Mouse (Mus musculus) erythroblast, adult 5-6 weeks (primary cell): ENCODE measurements around the gene Ltbp1. TPM values are rescaled to one million over a fixed set of nuclear protein-coding genes. Genes with fewer than 3 reads are reported as not detected.

ENCODE experiments used
- ATAC-seq: replicated peaks from 2 replicates; pipeline ENCODE4 v1.8.0; 2016; ENCODE audit warnings: moderate number of reproducible peaks, mild to moderate bottlenecking, moderate TSS enrichment, inconsistent platforms; ENCODE audit not compliant: poor library complexity, low FRiP score, severe bottlenecking
- total RNA-seq, 2 experiments: library from RNA; stranded (forward) in 1 of 2; stranded (reverse) in 1 of 2; fragments of 150-400 nt in 1 of 2; fragments of 200-764, 138-1000 nt in 1 of 2; gene quantifications; 2 replicates each; pipeline versions ENCODE4 v1.2.3 to v1.2.4; 2015 to 2017; ENCODE audit warnings: low replicate concordance in 2 of 2

The Ltbp1 gene
- total RNA-seq, 2 experiments from 2014 or later = 0.51 TPM; not detected in 1

GRCm38 (mm10) chr17:75051440-75051925 is 46.1 kb downstream of the Ltbp1 start:
- ATAC-seq = no peak

GRCm38 (mm10) chr17:75055235-75055634 is 49.9 kb downstream of the Ltbp1 start:
- ATAC-seq = no peak

- ATAC-seq = no peak
Measured at GRCm38 (mm10) chr17:75055961-75056360, 50.6 kb downstream of the Ltbp1 start.

GRCm38 (mm10) chr17:75056631-75057030 is 51.3 kb downstream of the Ltbp1 start:
- ATAC-seq = no peak

- ATAC-seq = no peak
Measured at GRCm38 (mm10) chr17:75066340-75066739, 61.0 kb downstream of the Ltbp1 start.

- ATAC-seq = no peak
Measured at GRCm38 (mm10) chr17:75067314-75067713, 61.9 kb downstream of the Ltbp1 start.

GRCm38 (mm10) chr17:75069232-75069631 is 63.9 kb downstream of the Ltbp1 start:
- ATAC-seq = no peak

- ATAC-seq = no peak
Measured at GRCm38 (mm10) chr17:75071174-75071573, 65.8 kb downstream of the Ltbp1 start.

GRCm38 (mm10) chr17:75071749-75072148 is 66.4 kb downstream of the Ltbp1 start:
- ATAC-seq = no peak

GRCm38 (mm10) chr17:75073887-75074286 is 68.5 kb downstream of the Ltbp1 start:
- no peak for ATAC-seq

- no peak for ATAC-seq
Measured at GRCm38 (mm10) chr17:75074978-75075699, 69.8 kb downstream of the Ltbp1 start.

- ATAC-seq = no peak
Measured at GRCm38 (mm10) chr17:75081401-75081800, 76.0 kb downstream of the Ltbp1 start.

GRCm38 (mm10) chr17:75082449-75082848 is 77.1 kb downstream of the Ltbp1 start:
- no peak for ATAC-seq

- no peak for ATAC-seq
Measured at GRCm38 (mm10) chr17:75087296-75087941, 82.1 kb downstream of the Ltbp1 start.

GRCm38 (mm10) chr17:75088232-75088631 is 82.9 kb downstream of the Ltbp1 start:
- ATAC-seq = no peak

- ATAC-seq = no peak
Measured at GRCm38 (mm10) chr17:75088727-75089126, 83.4 kb downstream of the Ltbp1 start.

- no peak for ATAC-seq
Measured at GRCm38 (mm10) chr17:75090556-75090955, 85.2 kb downstream of the Ltbp1 start.

GRCm38 (mm10) chr17:75093563-75093962 is 88.2 kb downstream of the Ltbp1 start:
- no peak for ATAC-seq

GRCm38 (mm10) chr17:75094591-75094990 is 89.2 kb downstream of the Ltbp1 start:
- ATAC-seq = no peak

GRCm38 (mm10) chr17:75096727-75097126 is 91.4 kb downstream of the Ltbp1 start:
- ATAC-seq = no peak

GRCm38 (mm10) chr17:75097367-75097766 is 92.0 kb downstream of the Ltbp1 start:
- no peak for ATAC-seq
